Mouse (Mus musculus): ENCODE measurements at regions not wholly inside any gene's neighbourhood (a gene's known extent, or its start where the extent isn't known, plus 50 kb on each side); places are given as distances from the start of the nearest gene placed in this dataset.

GRCm38 (mm10) chr5:96914696-96915404, 82.6 kb upstream of the Bmp2k start:
- TF ChIP-seq CTCF (IDR thresholded peaks at IDR 0.05; ENCODE audit: low read depth) (no peak), EP300 (IDR thresholded peaks at IDR 0.05; ENCODE audit: low read depth) (no peak)
